Mouse (Mus musculus) neural tube, embryonic 14.5 days (tissue): Measurements from ENCODE around the gene Acin1. TPM values are rescaled to one million over a fixed set of nuclear protein-coding genes. Genes with fewer than 3 reads are reported as not detected.

Experiments
- ATAC-seq: fragments of 200-750 bp; cut with Nextera tagmentation; 2 replicates; pipeline ENCODE4 v1.8.0; 2017; ENCODE audit warnings: low read depth, mild to moderate bottlenecking, moderate TSS enrichment, moderate library complexity
- H3K27ac ChIP-seq: fragments of 300-500 bp; sonication (generic); 2 replicates; pipeline ENCODE4 v1.5.1; 2014; ENCODE audit warnings: low read depth, mild to moderate bottlenecking, control low read depth, low read length, moderate library complexity, mixed read lengths
- H3K27me3 ChIP-seq: fragments of 300-500 bp; sonication (generic); 2 replicates; pipeline ENCODE4 v1.6.1; 2014; ENCODE audit warnings: low read length; ENCODE audit not compliant: control insufficient read depth, insufficient read depth
- H3K36me3 ChIP-seq: fragments of 300-500 bp; sonication (generic); 2 replicates; pipeline ENCODE4 v1.6.1; 2014; ENCODE audit warnings: low read length, mixed read lengths; ENCODE audit not compliant: control insufficient read depth, insufficient read depth
- H3K4me1 ChIP-seq: fragments of 300-500 bp; sonication (generic); 2 replicates; pipeline ENCODE4 v1.6.1; 2014; ENCODE audit warnings: low read length; ENCODE audit not compliant: control insufficient read depth, insufficient read depth
- H3K4me2 ChIP-seq: fragments of 300-500 bp; sonication (generic); 2 replicates; pipeline ENCODE4 v1.6.1; 2014; ENCODE audit warnings: mild to moderate bottlenecking, low read depth, low read length, control low read depth
- H3K4me3 ChIP-seq: fragments of 300-500 bp; sonication (generic); 2 replicates; pipeline ENCODE4 v1.5.1; 2014; ENCODE audit warnings: low read depth, low read length, control low read depth, mixed read lengths
- H3K9ac ChIP-seq: fragments of 300-500 bp; sonication (generic); replicated peaks from 2 replicates; pipeline ENCODE4 v1.6.1; 2014; ENCODE audit warnings: low read depth, mild to moderate bottlenecking, control low read depth, low read length, mixed read lengths
- H3K9me3 ChIP-seq: fragments of 300-500 bp; sonication (generic); 2 replicates; pipeline ENCODE4 v1.6.1; 2016; ENCODE audit warnings: low read length; ENCODE audit not compliant: control insufficient read depth
- WGBS: fragments of 180-500 bp; shearing (Covaris S2); extraction: QIAGEN DNeasy Blood & Tissue Kit; methylation state at CpG from one replicate; pipeline ENCODE4 v1.1.7; 2014; 5-methylcytosine and 5-hydroxymethylcytosine counted together
- polyA plus RNA-seq: library from polyadenylated mRNA; unstranded; fragments of >200 nt; fragmentation: Nextera tagmentation; extraction: Ambion mirVana; gene quantifications from 2 replicates; pipeline ENCODE4 v1.2.1, GENCODE M21; 2014

Acin1 gene
- polyA plus RNA-seq, 1 experiment from 2014 or later: 118 TPM

DNA sequence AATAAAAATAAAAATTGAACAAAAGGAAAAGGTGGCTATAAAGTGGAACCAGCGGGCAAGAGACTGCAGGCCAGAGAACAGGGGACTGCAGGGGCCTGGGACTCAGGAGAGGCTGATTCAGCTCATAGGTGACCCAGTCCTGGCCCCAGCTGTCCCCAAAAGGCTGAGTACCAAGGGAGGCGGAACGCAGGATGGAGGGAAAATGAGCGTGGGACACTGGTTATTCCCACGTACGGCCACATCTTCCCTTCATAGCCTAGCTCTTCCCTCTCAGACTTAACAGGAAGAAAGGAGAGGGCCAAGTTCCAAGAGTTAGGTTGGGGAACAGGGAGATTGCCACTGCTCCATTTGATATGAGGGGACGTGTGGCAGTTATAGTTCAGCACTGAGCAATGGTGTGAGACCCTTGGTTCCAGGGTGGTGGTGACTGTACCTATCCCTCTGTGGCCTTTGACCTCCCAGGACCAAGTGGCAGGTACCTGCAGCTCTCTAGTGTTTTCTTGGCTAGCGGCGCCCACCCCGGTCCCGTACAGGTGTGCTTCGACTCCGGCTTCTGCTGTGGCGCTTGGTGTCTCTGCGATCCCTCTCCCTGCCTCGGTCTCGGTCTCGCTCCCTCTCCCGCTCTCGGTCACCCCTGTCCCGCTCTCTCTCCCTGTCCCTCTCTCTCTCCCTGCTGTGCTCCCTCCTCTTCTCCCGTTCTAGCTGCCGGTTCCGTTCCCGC, 44.3 kb downstream of the Acin1 start:
- Histone ChIP-seq H3K9ac (no peak overlapping the region), H3K27ac (no peak overlapping the region), H3K9me3 (no peaks in the 10 kb centered on the region), H3K36me3 (peaks cover 52% of the 10 kb centered on the region), H3K4me2 (no peak overlapping the region), H3K4me1 (peaks cover 14% of the 10 kb centered on the region), H3K4me3 (no peak overlapping the region), H3K27me3 (no peaks in the 10 kb centered on the region)
- no peak for ATAC-seq
- 80% methylated on average over 25 of the region's 25 CpGs for WGBS

DNA sequence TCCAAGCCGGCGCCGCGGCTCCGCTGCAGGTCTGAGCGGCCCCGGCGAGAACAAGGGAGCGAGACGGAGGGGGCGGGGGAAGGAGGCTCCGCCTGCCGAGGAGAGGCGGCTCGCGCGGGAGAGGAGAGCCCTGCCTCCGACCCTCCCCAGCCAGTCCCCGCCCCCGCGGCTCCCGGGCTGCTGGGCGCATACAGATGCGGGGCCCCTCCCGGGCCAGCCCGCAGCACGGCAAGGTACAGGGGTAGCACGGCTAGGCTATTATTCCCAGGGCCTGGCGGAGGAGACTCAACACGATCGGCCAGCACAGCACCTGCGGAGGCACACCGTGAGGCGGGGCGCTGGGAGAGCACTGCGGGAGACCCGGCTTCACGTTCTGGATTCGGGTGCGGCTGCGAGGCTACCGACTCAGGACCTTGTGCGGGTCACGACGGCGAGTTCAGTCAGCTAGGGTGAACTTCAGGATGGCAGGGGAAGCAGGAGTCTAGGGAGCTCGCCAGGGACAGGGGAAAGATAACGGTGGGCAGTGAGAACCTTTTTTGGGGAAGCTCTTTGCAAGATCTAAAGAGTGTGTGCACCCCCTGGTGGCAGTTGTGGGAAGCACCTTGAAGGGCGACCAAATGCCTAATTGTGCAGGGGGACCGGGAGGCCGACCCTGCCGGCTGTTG, 45.3 kb downstream of the Acin1 start, which contains the start of gene Cdh24:
Cdh24 (minus strand) TSS at position 60 of the 665 bp plus-strand sequence.
- Histone ChIP-seq H3K27me3 (no peaks in the 10 kb centered on the region), H3K4me2 (peak within 1 kb of the TSS; percentile 88), H3K9ac (peak within 1 kb of the TSS; percentile 82), H3K27ac (peak within 1 kb of the TSS; percentile 76), H3K4me1 (peaks cover 14% of the 10 kb centered on the region), H3K4me3 (peak within 1 kb of the TSS; percentile 68), H3K36me3 (peaks cover 47% of the 10 kb centered on the region), H3K9me3 (no peaks in the 10 kb centered on the region)
- WGBS: under 1% methylated on average over 45 of the region's 52 CpGs
- ATAC-seq: peak; percentile 94

DNA sequence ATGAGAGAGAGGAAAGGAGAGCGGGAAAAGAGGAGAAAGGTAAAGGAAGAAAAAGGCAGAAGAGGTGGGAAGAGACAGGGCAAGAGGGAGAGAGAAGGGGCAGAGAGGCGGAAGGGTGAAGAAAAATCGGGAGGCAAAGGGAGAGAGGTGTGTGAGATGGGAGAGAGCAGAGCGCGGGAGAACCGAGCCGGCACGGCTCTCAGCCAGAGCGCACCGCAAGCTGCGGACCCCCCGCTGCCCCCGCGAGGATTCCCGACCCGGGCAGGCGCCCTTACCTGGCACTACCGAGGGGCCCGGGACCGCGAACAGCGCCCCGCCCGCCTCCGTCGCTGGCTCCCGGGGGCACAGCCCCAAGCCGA, 45.8 kb downstream of the Acin1 start, which contains the start of gene Gm17606:
Gm17606 (plus strand) TSS at position 7 of the 359 bp plus-strand sequence.
- Histone ChIP-seq H3K9me3 (no peaks in the 10 kb centered on the region), H3K4me3 (peak within 1 kb of the TSS; percentile 68), H3K36me3 (peaks cover 43% of the 10 kb centered on the region), H3K4me2 (peak within 1 kb of the TSS; percentile 88), H3K27ac (peak within 1 kb of the TSS; percentile 76), H3K9ac (peak within 1 kb of the TSS; percentile 82), H3K4me1 (peaks cover 14% of the 10 kb centered on the region), H3K27me3 (no peaks in the 10 kb centered on the region)
- ATAC-seq: no peak; the same call in 1 of the 2 replicates
- WGBS: under 1% methylated on average over 17 of the region's 28 CpGs

DNA sequence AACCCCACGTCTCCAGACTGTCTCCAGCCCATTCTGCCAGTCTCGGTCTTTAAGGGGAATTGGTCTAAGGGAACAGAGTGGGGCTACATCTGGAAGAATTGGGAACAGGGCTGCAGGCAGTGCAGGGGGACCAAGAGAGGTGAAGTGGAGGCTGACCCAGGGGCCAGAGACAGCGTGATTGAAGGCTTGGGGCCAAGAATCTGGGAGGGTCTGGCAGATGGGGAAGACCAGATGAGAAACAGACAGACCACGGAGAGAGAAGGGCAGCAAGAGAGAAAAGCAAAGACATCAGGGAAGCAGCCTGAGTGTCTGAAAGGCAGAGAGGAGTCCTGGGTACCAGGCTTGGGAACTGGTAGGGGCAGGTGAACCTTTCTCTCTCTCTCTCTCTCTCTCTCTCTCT, 46.6 kb downstream of the Acin1 start:
- H3K36me3 ChIP-seq: peaks cover 35% of the 10 kb centered on the region
- 16% methylated on average over 4 of the region's 4 CpGs for WGBS

DNA sequence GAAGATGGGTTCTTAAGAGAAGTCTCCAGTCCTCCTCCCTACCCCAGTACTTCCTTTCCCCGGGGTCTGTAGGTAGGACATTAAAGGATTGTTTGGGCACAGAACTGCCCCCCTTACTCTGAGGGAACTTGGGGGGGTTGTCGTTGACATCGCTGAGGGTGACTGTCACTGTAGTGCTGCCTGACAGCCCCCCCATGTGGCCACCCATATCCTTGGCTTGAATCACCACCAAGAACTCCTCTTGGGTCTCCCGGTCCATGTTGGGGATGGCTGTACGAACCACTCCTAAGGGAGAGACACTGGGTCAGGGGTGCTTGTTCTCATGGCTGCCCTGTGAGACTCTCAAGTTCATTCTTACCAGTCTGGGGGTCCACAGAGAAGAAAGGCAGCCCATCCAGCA, 48.5 kb downstream of the Acin1 start:
- Histone ChIP-seq H3K36me3 (peaks cover 23% of the 10 kb centered on the region), H3K4me1 (peaks cover 14% of the 10 kb centered on the region), H3K4me3 (no peak overlapping the region), H3K9me3 (no peaks in the 10 kb centered on the region), H3K27me3 (no peaks in the 10 kb centered on the region), H3K9ac (0 out of 2 replicates have a peak overlapping the region, but pooled peaks have one; percentile 7), H3K4me2 (no peak overlapping the region), H3K27ac (no peak overlapping the region)
- no peak for ATAC-seq
- 84% methylated on average over 5 of the region's 5 CpGs for WGBS

More for the DNA sequence above, 46.6 kb downstream of the Acin1 start:
- Histone ChIP-seq H3K27ac (no peak overlapping the region), H3K9ac (peak overlapping the region; percentile 82), H3K9me3 (no peaks in the 10 kb centered on the region), H3K4me2 (peak overlapping the region; percentile 88), H3K27me3 (no peaks in the 10 kb centered on the region), H3K4me1 (peaks cover 14% of the 10 kb centered on the region), H3K4me3 (peak overlapping the region; percentile 68)
- no peak for ATAC-seq

DNA sequence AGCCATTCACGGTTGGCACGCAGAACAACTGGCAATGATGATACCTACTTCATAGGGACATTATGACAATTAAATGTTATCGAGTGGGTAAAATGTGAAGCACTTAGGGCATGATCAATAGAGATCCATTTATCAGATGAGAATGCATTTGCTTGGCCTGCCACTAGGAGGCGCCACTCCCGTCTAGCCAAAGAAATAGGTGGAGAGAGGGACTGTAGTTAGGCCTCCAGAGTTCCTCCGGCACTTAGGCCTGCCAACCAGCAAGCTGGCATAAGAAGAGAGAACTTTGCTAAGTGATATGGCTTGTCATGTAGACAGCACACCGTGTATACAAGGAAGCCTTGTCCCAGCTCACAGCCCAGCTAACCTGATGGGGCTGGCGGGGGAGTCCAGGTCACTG, 49.8 kb downstream of the Acin1 start:
- H3K9ac ChIP-seq: no peak overlapping the region
- no peak overlapping the region for H3K4me2 ChIP-seq
- no peak overlapping the region for H3K4me3 ChIP-seq
- WGBS: 47% methylated on average over 8 of the region's 8 CpGs
- H3K4me1 ChIP-seq: peaks cover 14% of the 10 kb centered on the region
- no peaks in the 10 kb centered on the region for H3K27me3 ChIP-seq
- H3K9me3 ChIP-seq: no peaks in the 10 kb centered on the region
- no peak for ATAC-seq
- H3K36me3 ChIP-seq: peaks cover 24% of the 10 kb centered on the region
- no peak overlapping the region for H3K27ac ChIP-seq

DNA sequence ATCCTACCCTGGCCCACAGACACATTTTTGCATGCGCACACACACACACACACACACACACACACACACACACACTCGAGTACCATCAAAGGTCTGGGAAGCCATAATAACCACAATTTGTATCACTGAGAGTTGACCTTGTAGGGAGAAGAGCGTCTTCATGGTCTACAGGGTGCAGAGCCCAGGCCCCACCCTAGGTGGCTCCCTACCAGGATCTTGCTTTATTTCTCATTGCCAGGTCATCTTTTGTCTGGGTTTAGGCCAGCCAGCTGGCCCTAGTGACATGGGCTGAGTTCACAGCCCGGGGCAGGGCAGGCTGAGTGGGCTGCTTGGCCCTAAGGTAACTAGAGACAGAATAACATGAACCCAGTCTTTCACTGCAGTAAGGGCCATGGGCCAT, 52.5 kb downstream of the Acin1 start:
- Histone ChIP-seq H3K36me3 (peaks cover 31% of the 10 kb centered on the region), H3K4me3 (no peak overlapping the region), H3K27me3 (no peaks in the 10 kb centered on the region), H3K9ac (no peak overlapping the region), H3K4me1 (peaks cover 4% of the 10 kb centered on the region), H3K9me3 (no peaks in the 10 kb centered on the region), H3K4me2 (no peak overlapping the region), H3K27ac (no peak overlapping the region)
- WGBS: 86% methylated on average over 4 of the region's 4 CpGs
- no peak for ATAC-seq

DNA sequence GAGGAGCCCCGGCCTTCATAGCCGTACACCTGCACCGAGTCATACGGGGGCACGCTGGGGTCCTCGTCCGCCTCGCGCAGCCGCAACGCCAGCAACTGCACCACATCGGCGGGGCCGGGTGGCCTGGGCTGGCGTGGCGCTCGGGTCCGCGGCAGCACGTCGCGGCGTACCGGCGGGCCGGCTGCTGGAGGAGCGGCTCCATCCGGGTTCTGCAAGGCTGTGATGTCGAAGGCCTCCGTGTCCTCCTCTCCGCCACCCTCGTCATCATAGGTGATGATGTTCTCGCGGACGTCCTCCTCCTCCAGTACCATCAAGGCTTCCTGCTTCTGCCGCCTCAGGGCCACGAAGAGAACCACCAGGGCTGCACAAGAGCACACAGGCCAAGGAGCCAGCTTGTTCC, 54.5 kb downstream of the Acin1 start:
- no peak overlapping the region for H3K4me2 ChIP-seq
- no peak overlapping the region for H3K9ac ChIP-seq
- 94% methylated on average over 34 of the region's 37 CpGs for WGBS
- H3K4me1 ChIP-seq: no peaks in the 10 kb centered on the region
- no peaks in the 10 kb centered on the region for H3K27me3 ChIP-seq
- no peaks in the 10 kb centered on the region for H3K9me3 ChIP-seq
- ATAC-seq: no peak
- H3K4me3 ChIP-seq: no peak overlapping the region
- H3K27ac ChIP-seq: no peak overlapping the region
- H3K36me3 ChIP-seq: peaks cover 31% of the 10 kb centered on the region

DNA sequence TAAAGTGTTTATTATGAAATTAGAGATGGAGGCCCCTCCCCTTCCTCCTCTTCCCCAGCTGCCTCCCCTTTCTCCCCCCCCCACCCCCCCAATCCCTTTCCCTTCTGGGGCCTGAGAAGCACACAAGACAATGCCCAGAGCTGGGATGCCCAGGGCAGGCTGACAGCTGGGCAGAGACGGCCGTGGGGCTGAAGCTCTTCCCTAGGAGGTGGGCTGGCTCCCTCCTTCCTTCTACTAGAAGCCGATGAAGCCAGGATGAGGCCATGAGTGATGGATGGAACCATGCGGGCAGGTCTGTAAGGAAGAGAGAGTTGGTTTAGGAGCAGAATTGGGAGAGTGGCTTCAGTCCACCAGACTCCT, 55.5 kb downstream of the Acin1 start:
- Histone ChIP-seq H3K4me2 (no peak overlapping the region), H3K4me3 (no peak overlapping the region), H3K9me3 (no peaks in the 10 kb centered on the region), H3K36me3 (peaks cover 26% of the 10 kb centered on the region), H3K4me1 (no peaks in the 10 kb centered on the region), H3K9ac (no peak overlapping the region), H3K27me3 (no peaks in the 10 kb centered on the region), H3K27ac (no peak overlapping the region)
- ATAC-seq: 0 out of 2 replicates have a peak, but pooled peaks have one; percentile 2
- 78% methylated on average over 4 of the region's 4 CpGs for WGBS
